Mouse (Mus musculus): ENCODE data around the gene Kcnb1.

DNA sequence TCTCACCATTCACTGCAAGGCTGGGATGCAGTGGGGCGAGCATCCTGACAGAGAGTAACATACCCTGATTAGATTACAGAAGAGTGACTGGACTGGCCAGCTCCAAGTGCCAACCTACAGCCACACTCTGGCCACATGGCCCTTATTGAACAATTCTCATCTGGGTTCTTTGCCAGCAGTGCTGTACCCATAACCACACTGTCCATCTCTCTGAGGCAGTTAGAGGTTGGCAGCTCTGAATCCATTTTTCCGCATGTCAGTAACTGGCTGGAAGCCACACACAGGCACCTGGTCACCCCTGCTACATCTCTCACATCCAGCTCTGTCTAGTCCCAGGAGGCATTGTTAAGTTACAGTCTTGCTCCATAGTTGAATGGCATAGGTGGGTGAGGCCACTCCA lies 46.0 kb downstream of the Kcnb1 start:
- no peak for TF ChIP-seq CTCF (IDR thresholded peaks at IDR 0.05; ENCODE audit: control insufficient read depth, insufficient read depth, insufficient read length)
- no peak for TF ChIP-seq MYOD1 (IDR thresholded peaks at IDR 0.05; ENCODE audit: control insufficient read depth, insufficient read length, low read depth)
- no peak for TF ChIP-seq MAX (IDR thresholded peaks at IDR 0.05)
- TF ChIP-seq FOSL1 (IDR thresholded peaks at IDR 0.05; ENCODE audit: insufficient read depth, low read length, poor library complexity, severe bottlenecking), result no peak
- no peak for TF ChIP-seq USF1 (IDR thresholded peaks at IDR 0.05; ENCODE audit: low read depth)
- no peak for TF ChIP-seq CEBPB (IDR thresholded peaks at IDR 0.05; ENCODE audit: low read depth)
